Mouse (Mus musculus) left cerebral cortex, adult 18-20 months (tissue): ENCODE data around the gene March1. TPM values are rescaled to one million over a fixed set of nuclear protein-coding genes. Genes with fewer than 3 reads are reported as not detected.
A peak's percentile ranks its signal among the peaks of the same experiment; 100 is the strongest.

Source experiments
- DNase-seq, 2 experiments: peaks; one replicate each; pipeline ENCODE4 v3.0.0; 2021 to 2022; ENCODE audit warnings: low spot score in 2 of 2, mixed read lengths in 1 of 2
- total RNA-seq, 2 experiments: library from RNA; stranded (reverse); gene quantifications; 2 replicates each; pipeline ENCODE4 v1.2.3; 2021

Gene March1
- total RNA-seq, 2 experiments from 2014 or later: 33.8 to 40.0 TPM

DNA sequence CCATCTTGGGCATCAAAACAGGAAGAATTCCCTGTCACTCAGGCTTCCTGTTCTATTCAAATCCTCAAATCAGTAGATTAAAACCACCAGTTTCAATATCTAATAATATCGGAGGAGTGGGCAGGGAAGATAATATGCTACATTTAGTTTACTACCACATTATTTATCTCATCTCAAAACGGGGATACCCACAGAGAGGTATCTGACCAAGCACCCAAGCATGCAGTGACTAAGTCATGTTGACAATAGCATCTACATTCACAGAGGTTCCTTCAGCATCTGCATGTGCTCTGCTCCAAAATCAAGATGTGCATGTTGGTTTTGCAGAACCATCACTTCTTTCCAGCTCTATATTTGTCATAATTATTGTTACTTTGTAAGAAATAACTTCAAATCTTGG, 364.3 kb downstream of the March1 start:
- no peak for DNase-seq

GRCm38 (mm10) chr8:65987665-65988064, 370.0 kb downstream of the March1 start:
- DNase-seq: no peak

- DNase-seq: no peak
Observed at GRCm38 (mm10) chr8:66022815-66023214, 405.1 kb downstream of the March1 start.

DNA sequence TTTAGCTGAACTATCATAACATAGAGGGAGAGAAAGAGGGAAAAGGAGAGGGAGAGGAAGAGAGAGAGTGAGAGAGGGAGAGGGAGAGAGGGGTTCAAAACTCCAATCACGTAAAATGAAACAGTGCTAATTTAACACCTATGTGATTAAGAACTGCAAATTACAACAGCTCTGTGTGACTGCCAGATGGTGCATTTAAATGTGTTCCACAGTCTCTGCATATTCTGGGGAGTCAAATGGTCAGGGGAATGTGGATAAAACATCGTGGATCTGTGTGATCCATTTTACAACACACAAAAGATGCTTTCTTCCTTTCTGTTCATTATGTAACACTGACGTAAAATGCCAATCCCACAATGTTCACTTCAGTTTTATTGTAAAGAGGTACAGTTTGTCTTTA, 416.0 kb downstream of the March1 start:
- no peak for DNase-seq

GRCm38 (mm10) chr8:66034429-66034828, 416.7 kb downstream of the March1 start:
- no peak for DNase-seq

DNA sequence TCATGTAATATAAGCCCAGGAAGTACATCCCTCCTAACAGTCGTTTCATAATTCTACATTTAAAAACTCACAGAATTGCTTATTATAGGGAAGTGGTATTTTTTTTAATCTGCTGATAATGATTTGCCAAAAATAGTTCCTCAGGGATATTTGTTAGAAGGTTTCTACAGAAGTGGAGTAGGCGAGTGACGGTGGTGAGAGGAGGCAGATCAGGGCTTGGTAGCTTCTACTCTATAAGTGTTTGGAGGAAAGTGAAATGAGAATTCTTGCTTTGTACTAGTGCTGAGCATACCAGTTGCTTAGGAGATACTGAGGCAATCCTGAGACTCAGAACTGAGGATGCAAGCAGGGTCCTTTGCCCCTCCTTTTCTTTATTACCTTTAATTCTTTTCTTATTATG, 476.5 kb downstream of the March1 start:
- DNase-seq: peak in 1 of 2 experiments; percentile 17

DNA sequence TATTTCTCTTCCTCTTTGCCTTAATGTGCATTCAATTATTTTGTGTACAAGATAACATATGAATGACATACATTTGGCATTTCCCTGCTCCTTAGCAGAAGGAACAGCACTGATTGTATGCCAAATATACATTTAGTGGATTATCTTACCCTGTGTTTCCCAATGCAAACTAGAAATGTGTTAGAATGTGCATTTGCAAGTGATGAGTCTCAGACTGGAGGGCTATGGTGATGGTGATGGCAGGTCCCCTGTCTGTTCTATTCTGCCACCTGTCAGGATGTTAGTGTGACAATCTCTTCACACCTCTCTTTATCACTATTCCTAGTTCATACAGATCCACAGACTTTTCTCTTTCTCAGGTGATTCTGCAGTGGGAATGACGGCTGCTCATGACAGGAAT, 480.4 kb downstream of the March1 start:
- DNase-seq: no peak

DNA sequence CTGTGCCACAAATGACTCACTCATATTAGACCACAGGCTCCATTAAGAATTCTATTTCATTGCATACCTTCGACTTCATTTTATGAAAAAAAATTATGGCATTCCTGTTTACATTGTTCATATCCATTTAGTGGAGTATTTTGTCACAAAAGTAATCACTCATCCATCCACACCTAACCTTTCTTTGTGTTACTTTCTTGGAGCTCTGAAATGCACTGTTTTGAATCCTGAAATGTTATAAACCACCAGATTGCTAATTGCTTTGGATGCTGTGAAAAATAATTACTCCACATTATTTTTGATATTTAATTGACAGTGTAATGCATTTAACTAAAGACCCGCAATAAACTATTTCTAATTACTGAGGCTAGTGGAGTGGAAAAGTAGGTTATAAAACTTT, 501.6 kb downstream of the March1 start:
- DNase-seq: no peak

- DNase-seq: no peak
Observed at GRCm38 (mm10) chr8:66159648-66160047, 541.9 kb downstream of the March1 start.

DNA sequence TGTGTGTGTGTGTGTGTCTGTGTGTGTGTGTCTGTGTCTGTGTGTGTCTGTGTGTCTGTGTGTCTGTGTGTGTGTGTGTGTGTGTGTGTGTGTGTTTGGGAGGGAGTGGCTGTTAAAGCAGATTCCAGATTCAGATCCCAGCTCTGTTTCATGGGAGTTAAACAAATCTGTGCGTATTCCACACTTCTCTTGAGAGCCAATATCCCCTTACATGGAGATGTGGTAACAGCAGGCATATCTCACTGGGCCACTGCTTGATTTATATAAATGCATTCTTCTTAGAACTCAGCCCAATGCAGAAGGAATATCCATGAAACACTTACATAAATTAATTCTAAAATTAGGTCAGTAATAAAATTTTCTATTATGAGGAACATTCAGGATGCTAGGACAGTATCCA, 549.1 kb downstream of the March1 start:
- no peak for DNase-seq

DNA sequence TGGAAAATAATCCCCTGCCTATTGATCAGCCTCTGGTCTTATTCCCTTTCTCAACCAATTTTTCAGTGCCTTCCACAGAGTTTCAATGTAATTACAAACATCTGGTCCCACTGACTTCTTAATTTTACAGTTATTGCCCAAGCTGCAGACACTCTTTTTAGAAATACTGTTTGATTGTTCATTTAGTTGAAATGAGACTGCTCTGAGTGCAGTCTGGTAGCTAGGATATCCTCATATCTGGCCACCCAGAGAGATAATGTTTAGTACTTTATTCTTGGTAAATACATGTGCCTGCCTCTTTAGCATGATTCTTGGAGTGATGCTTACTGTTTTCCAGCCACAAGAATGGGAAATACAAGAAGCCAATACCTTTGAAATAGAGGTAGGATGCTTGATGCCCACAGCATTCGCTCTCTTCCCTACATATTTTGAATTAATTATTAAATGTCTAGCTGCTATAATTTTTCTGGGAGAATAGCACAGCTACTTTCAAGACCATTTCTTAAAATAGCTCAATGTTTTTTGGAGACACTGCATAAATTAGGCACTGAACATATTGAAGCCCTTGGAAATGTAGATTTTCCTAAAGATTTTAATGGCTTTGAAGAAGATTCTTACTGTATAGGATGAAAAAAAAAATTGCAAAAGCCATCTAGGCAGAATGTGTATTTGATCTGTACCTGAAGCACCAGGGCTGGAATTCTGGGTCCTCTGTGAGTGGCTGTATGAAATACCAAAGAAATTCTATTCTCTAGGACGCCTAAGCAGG, 549.9 kb downstream of the March1 start:
- no peak for DNase-seq

- no peak for DNase-seq
Observed at GRCm38 (mm10) chr8:66179336-66179735, 561.6 kb downstream of the March1 start.

GRCm38 (mm10) chr8:66181265-66181664, 563.6 kb downstream of the March1 start:
- no peak for DNase-seq

DNA sequence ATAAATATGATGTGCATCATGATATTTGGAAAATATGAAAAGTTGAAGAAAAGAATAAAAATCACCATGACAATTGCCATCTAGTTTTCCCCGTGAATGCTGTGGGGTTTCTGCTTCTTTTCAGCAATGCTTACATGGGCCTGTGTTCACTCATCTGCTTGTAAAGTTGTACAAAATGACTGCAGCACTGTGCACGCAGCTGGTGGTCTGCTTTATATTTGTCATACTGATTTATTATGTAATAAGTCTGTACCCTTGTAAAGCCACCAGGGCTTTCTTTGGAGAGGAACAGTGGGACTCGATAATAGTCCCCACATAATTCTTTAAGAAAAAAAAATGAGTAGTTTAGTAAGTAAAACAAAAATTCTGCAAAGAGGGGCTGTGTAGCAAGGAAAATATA, 564.6 kb downstream of the March1 start:
- no peak for DNase-seq

- no peak for DNase-seq
Observed at GRCm38 (mm10) chr8:66183454-66183853, 565.8 kb downstream of the March1 start.

DNA sequence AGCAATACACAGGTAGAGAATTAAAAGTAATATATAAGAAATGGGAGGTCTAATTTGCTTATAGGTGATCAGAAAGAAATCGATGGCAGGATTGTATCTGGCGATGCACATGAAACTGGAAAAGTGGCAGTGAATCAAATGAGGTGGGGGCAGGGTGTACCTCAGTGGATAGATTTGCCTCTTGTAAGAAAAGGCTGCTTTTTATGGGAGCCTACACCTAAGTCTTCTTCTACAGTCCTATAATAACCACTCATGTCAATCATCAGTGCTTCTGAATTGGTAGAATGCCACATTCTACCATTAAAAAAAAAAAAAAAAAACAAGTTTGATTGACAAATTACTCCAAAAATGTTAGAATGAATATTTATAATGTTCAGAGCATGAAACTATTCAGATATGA, 567.5 kb downstream of the March1 start:
- no peak for DNase-seq

- no peak for DNase-seq
Observed at GRCm38 (mm10) chr8:66194416-66194815, 576.7 kb downstream of the March1 start.

DNA sequence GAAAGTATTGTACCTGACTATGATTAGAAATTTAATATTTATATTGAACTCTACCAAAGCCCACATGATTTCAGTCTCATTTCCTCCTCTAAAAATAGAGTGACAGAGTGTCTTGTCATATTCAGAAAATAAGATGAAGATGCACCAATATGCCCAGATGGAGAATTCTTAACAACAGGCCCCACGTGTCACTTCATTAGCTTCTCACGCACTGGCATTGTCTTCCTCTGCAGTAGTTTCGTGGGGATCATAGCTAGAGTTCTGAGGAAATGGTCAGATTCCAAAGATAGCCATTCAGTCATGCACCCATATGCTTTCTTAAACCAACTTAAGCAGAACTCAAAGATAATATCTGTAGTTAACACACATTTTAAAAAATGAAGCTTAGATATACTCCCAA, 582.5 kb downstream of the March1 start:
- no peak for DNase-seq

DNA sequence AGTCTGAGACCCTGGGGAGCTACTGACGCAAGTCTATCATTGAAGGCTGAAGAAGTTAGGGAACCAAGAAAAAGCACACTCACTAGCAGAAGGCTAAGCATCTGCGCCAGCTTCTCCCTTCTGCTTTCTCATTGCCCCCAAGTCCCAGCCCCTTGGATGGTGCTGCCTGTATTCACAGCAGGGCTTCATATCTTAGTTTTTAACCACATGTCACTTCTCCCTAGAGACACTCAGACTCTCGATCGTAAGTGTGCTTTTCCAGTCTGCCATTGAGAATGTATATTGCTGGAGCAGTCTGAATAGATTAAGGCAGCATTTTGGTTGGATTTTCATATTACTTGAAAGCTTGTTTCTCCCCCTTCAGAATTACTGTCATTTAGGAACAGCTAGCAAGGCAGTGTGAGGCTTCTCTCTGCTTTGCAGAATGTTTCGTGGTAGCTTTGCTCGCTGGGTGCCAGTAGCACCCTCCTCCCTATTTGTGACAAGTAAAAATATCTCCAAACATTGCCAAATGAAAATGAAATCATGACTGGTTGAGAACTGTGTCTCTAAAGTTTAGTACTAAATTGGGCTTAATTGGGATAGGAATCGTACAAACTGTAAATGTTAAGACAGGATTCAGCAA, 586.2 kb downstream of the March1 start:
- no peak for DNase-seq

DNA sequence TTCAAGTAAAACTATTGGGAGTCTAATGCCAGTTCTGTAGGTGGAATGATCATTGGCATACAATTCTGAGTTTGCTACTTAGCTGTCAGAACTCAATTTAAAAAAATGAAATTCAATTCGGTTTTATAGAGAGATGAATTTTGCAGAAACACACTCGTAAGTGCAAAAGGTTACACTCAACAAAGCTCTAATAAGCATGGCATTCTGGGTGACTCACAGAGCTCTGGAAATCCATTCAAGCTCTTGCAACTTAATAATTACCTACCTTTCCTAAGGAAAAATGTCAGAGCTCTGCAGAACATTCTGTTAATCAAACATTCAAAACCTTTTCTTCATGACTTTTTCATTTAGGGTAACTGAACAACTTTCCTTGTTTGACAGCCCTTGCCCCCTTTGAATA, 591.9 kb downstream of the March1 start:
- no peak for DNase-seq

- no peak for DNase-seq
Observed at GRCm38 (mm10) chr8:66210294-66210693, 592.6 kb downstream of the March1 start.

- no peak for DNase-seq
Observed at GRCm38 (mm10) chr8:66219974-66220373, 602.3 kb downstream of the March1 start.

GRCm38 (mm10) chr8:66229931-66230330, 612.2 kb downstream of the March1 start:
- no peak for DNase-seq
